Comparison of ENCODE assay signal across 9 mouse cellular contexts in genomic region chr2:5431309-5431708, GRCm38 (mm10).
A peak's percentile ranks its signal among the peaks of the same experiment; 100 is the strongest.
DNase-seq lines count a peak whose midpoint lies in the region; ATAC-seq and TF ChIP-seq lines count a peak whose summit lies in the region.
"Had no signal": no experiment of that assay in that cellular context is flagged by ENCODE, and none has a peak within 500 bp of the region (broad histone marks: within the 10 kb centered on the region; RNA-seq: fewer than 3 reads in every experiment).

No protein-coding gene starts in this region.

- CTCF ChIA-PET in Patski (lab: Charles Lee), result no interaction called here

- TF ChIP-seq CTCF in lung, adult 2 months (IDR thresholded peaks at IDR 0.05; ENCODE audit: insufficient read depth, low read length), result peak; percentile 65
- TF ChIP-seq CTCF in Patski (IDR thresholded peaks at IDR 0.05), result peak; percentile 77

- H3K36me3 ChIP-seq in forebrain, embryonic 13.5 days (ENCODE audit: poor library complexity, severe bottlenecking), result no peaks in the 10 kb centered on the region
- H3K36me3 ChIP-seq: neural tube, embryonic 12.5 days had no signal

- DNase-seq in lung, adult 2 months, result no peak
- DNase-seq in lung, adult 18-20 months, result no peak
- no peak for DNase-seq in Patski (ENCODE audit: low read depth, low spot score)
- DNase-seq in embryo, embryonic 11.5 days (ENCODE audit: low read depth, low spot score), result peak; percentile 9
- peak; percentile 68 for DNase-seq in retina, embryonic 14.5 days (ENCODE audit: low spot score)
- no peak for DNase-seq in heart, adult 8-10 months (ENCODE audit: low spot score)
- DNase-seq in frontal cortex, postnatal 36 days (ENCODE audit: low spot score in 2 of 2), result no peak

- no peak overlapping the region for H3K4me3 ChIP-seq in lung, adult 2 months (replicated peaks; ENCODE audit: extremely low read depth, low read depth, low read length)
- H3K4me3 ChIP-seq in forebrain, embryonic 13.5 days, result no peak overlapping the region
- H3K4me3 ChIP-seq: neural tube, embryonic 12.5 days had no signal

- POLR2A ChIA-PET in Patski (lab: Charles Lee), result no interaction called here

- 60% methylated on average over 2 of the region's 2 CpGs for WGBS in lung, adult 2 months
- 56% methylated on average over 2 of the region's 2 CpGs for WGBS in forebrain, embryonic 13.5 days

- no peaks in the 10 kb centered on the region for H3K27me3 ChIP-seq in Patski
- H3K27me3 ChIP-seq in forebrain, embryonic 13.5 days, result no peaks in the 10 kb centered on the region
- H3K27me3 ChIP-seq: neural tube, embryonic 12.5 days had no signal

- H3K4me1 ChIP-seq in lung, adult 2 months (ENCODE audit: control insufficient read depth, insufficient read depth, low read length), result no peaks in the 10 kb centered on the region
- H3K4me1 ChIP-seq in forebrain, embryonic 13.5 days, result peaks cover 16% of the 10 kb centered on the region

- H3K4me2 ChIP-seq in forebrain, embryonic 13.5 days, result no peak overlapping the region
- H3K4me2 ChIP-seq: neural tube, embryonic 12.5 days had no signal

- no peak overlapping the region for H3K27ac ChIP-seq in forebrain, embryonic 13.5 days
- H3K27ac ChIP-seq: neural tube, embryonic 12.5 days had no signal

- no peak for ATAC-seq in Patski
- no peak for ATAC-seq in forebrain, embryonic 13.5 days

- no peak for TF ChIP-seq POLR2A in lung, adult 2 months (IDR thresholded peaks at IDR 0.05; ENCODE audit: borderline replicate concordance, extremely low read depth, low read depth, low read length)

- no peak overlapping the region for H3K9ac ChIP-seq in forebrain, embryonic 13.5 days
- H3K9ac ChIP-seq: neural tube, embryonic 12.5 days had no signal

- no peaks in the 10 kb centered on the region for H3K9me3 ChIP-seq in forebrain, embryonic 13.5 days (replicated peaks)
- H3K9me3 ChIP-seq: neural tube, embryonic 12.5 days had no signal

- in situ Hi-C loops in Patski (cut with MboI; ENCODE audit: low pct_unique_long_range_greater_than_20kb), result no loop called here

Comparison
In these comparisons a context has a peak if more than half of its experiments do, and no peak if none do; other contexts are left out.
1. DNase-seq: peak in embryo, embryonic 11.5 days (single experiment) and retina, embryonic 14.5 days (single experiment); none in lung, adult 2 months (single experiment), lung, adult 18-20 months (0 of 2), Patski (single experiment), heart, adult 8-10 months (single experiment) and frontal cortex, postnatal 36 days (0 of 2).